Mouse (Mus musculus): ENCODE results near the gene Tns3. TPM values are rescaled to one million over a fixed set of nuclear protein-coding genes. Genes with fewer than 3 reads are reported as not detected.

The Tns3 gene
- polyA plus RNA-seq, 1 experiment from 2014 or later: 5.5 TPM

GRCm38 (mm10) chr11:8569232-8570028 lies 94.9 kb downstream of the Tns3 start:
- Histone ChIP-seq H3K27me3 (ENCODE audit: control insufficient read depth, insufficient read depth, low read length) (no peaks in the 10 kb centered on the region), H3K4me3 (ENCODE audit: low read depth, low read length) (no peak overlapping the region), H3K4me1 (ENCODE audit: control insufficient read depth, insufficient read depth, low read length) (peaks cover 7% of the 10 kb centered on the region; the same call in 1 of the 2 replicates), H3K4me2 (ENCODE audit: low read depth, low read length) (no peak overlapping the region), H3K9ac (replicated peaks; ENCODE audit: low read depth, low read length) (no peak overlapping the region), H3K27ac (ENCODE audit: low read depth, low read length) (no peak overlapping the region), H3K9me3 (ENCODE audit: control insufficient read depth, low read length) (no peaks in the 10 kb centered on the region), H3K36me3 (ENCODE audit: control insufficient read depth, insufficient read depth, low read length) (no peaks in the 10 kb centered on the region)
- WGBS: 14% methylated on average over 7 of the region's 7 CpGs
- ATAC-seq (ENCODE audit: low read depth): peak; percentile 42; the same call in 1 of the 2 replicates

- no peaks in the 10 kb centered on the region for H3K36me3 ChIP-seq (ENCODE audit: control insufficient read depth, insufficient read depth, low read length)
- H3K9me3 ChIP-seq (ENCODE audit: control insufficient read depth, low read length): no peaks in the 10 kb centered on the region
- H3K27ac ChIP-seq (ENCODE audit: low read depth, low read length): no peak overlapping the region
- peaks cover 7% of the 10 kb centered on the region; the same call in 1 of the 2 replicates for H3K4me1 ChIP-seq (ENCODE audit: control insufficient read depth, insufficient read depth, low read length)
- no peak overlapping the region for H3K9ac ChIP-seq (replicated peaks; ENCODE audit: low read depth, low read length)
- no peak overlapping the region for H3K4me2 ChIP-seq (ENCODE audit: low read depth, low read length)
- H3K4me3 ChIP-seq (ENCODE audit: low read depth, low read length): no peak overlapping the region
- 15% methylated on average over 7 of the region's 7 CpGs for WGBS
- ATAC-seq (ENCODE audit: low read depth): peak; percentile 47; the same call in 1 of the 2 replicates
- H3K27me3 ChIP-seq (ENCODE audit: control insufficient read depth, insufficient read depth, low read length): no peaks in the 10 kb centered on the region
These were observed 95.5 kb downstream of the Tns3 start for GRCm38 (mm10) chr11:8568829-8569228.

- H3K4me2 ChIP-seq (ENCODE audit: low read depth, low read length): no peak overlapping the region
- H3K9ac ChIP-seq (replicated peaks; ENCODE audit: low read depth, low read length): no peak overlapping the region
- WGBS: 88% methylated on average over 3 of the region's 3 CpGs
- H3K27ac ChIP-seq (ENCODE audit: low read depth, low read length): no peak overlapping the region
- H3K9me3 ChIP-seq (ENCODE audit: control insufficient read depth, low read length): no peaks in the 10 kb centered on the region
- no peak overlapping the region for H3K4me3 ChIP-seq (ENCODE audit: low read depth, low read length)
- ATAC-seq (ENCODE audit: low read depth): no peak
- H3K4me1 ChIP-seq (ENCODE audit: control insufficient read depth, insufficient read depth, low read length): peaks cover 7% of the 10 kb centered on the region; the same call in 1 of the 2 replicates
- no peaks in the 10 kb centered on the region for H3K36me3 ChIP-seq (ENCODE audit: control insufficient read depth, insufficient read depth, low read length)
- H3K27me3 ChIP-seq (ENCODE audit: control insufficient read depth, insufficient read depth, low read length): no peaks in the 10 kb centered on the region
These were observed 98.0 kb downstream of the Tns3 start for GRCm38 (mm10) chr11:8566250-8566853.

GRCm38 (mm10) chr11:8558761-8559282 lies 105.5 kb downstream of the Tns3 start:
- Histone ChIP-seq H3K9me3 (ENCODE audit: control insufficient read depth, low read length) (no peaks in the 10 kb centered on the region), H3K27ac (ENCODE audit: low read depth, low read length) (no peak overlapping the region), H3K27me3 (ENCODE audit: control insufficient read depth, insufficient read depth, low read length) (no peaks in the 10 kb centered on the region), H3K4me2 (ENCODE audit: low read depth, low read length) (no peak overlapping the region), H3K4me3 (ENCODE audit: low read depth, low read length) (no peak overlapping the region), H3K4me1 (ENCODE audit: control insufficient read depth, insufficient read depth, low read length) (no peaks in the 10 kb centered on the region), H3K36me3 (ENCODE audit: control insufficient read depth, insufficient read depth, low read length) (no peaks in the 10 kb centered on the region), H3K9ac (replicated peaks; ENCODE audit: low read depth, low read length) (no peak overlapping the region)
- no peak for ATAC-seq (ENCODE audit: low read depth)
- WGBS: 80% methylated on average over 12 of the region's 12 CpGs

GRCm38 (mm10) chr11:8558258-8558657 lies 106.1 kb downstream of the Tns3 start:
- H3K4me1 ChIP-seq (ENCODE audit: control insufficient read depth, insufficient read depth, low read length): no peaks in the 10 kb centered on the region
- H3K27ac ChIP-seq (ENCODE audit: low read depth, low read length): no peak overlapping the region
- ATAC-seq (ENCODE audit: low read depth): no peak
- H3K36me3 ChIP-seq (ENCODE audit: control insufficient read depth, insufficient read depth, low read length): no peaks in the 10 kb centered on the region
- H3K4me2 ChIP-seq (ENCODE audit: low read depth, low read length): no peak overlapping the region
- H3K4me3 ChIP-seq (ENCODE audit: low read depth, low read length): no peak overlapping the region
- WGBS: 85% methylated on average over 9 of the region's 9 CpGs
- H3K9me3 ChIP-seq (ENCODE audit: control insufficient read depth, low read length): no peaks in the 10 kb centered on the region
- no peaks in the 10 kb centered on the region for H3K27me3 ChIP-seq (ENCODE audit: control insufficient read depth, insufficient read depth, low read length)
- no peak overlapping the region for H3K9ac ChIP-seq (replicated peaks; ENCODE audit: low read depth, low read length)

- no peaks in the 10 kb centered on the region for H3K36me3 ChIP-seq (ENCODE audit: control insufficient read depth, insufficient read depth, low read length)
- no peak overlapping the region for H3K27ac ChIP-seq (ENCODE audit: low read depth, low read length)
- H3K4me2 ChIP-seq (ENCODE audit: low read depth, low read length): no peak overlapping the region
- no peak overlapping the region for H3K9ac ChIP-seq (replicated peaks; ENCODE audit: low read depth, low read length)
- ATAC-seq (ENCODE audit: low read depth): peak; percentile 62; the same call in 1 of the 2 replicates
- 30% methylated on average over 9 of the region's 9 CpGs for WGBS
- H3K4me1 ChIP-seq (ENCODE audit: control insufficient read depth, insufficient read depth, low read length): no peaks in the 10 kb centered on the region
- H3K4me3 ChIP-seq (ENCODE audit: low read depth, low read length): no peak overlapping the region
- no peaks in the 10 kb centered on the region for H3K27me3 ChIP-seq (ENCODE audit: control insufficient read depth, insufficient read depth, low read length)
- H3K9me3 ChIP-seq (ENCODE audit: control insufficient read depth, low read length): no peaks in the 10 kb centered on the region
These were observed 107.3 kb downstream of the Tns3 start for GRCm38 (mm10) chr11:8557006-8557405.

- 90% methylated on average over 5 of the region's 5 CpGs for WGBS
- Histone ChIP-seq H3K36me3 (ENCODE audit: control insufficient read depth, insufficient read depth, low read length) (no peaks in the 10 kb centered on the region), H3K9me3 (ENCODE audit: control insufficient read depth, low read length) (no peaks in the 10 kb centered on the region), H3K27me3 (ENCODE audit: control insufficient read depth, insufficient read depth, low read length) (no peaks in the 10 kb centered on the region), H3K9ac (replicated peaks; ENCODE audit: low read depth, low read length) (no peak overlapping the region), H3K27ac (ENCODE audit: low read depth, low read length) (no peak overlapping the region), H3K4me3 (ENCODE audit: low read depth, low read length) (no peak overlapping the region), H3K4me1 (ENCODE audit: control insufficient read depth, insufficient read depth, low read length) (no peaks in the 10 kb centered on the region), H3K4me2 (ENCODE audit: low read depth, low read length) (no peak overlapping the region)
- no peak for ATAC-seq (ENCODE audit: low read depth)
These were observed 112.6 kb downstream of the Tns3 start for GRCm38 (mm10) chr11:8551710-8552109.

GRCm38 (mm10) chr11:8547661-8548060 lies 116.7 kb downstream of the Tns3 start:
- H3K4me3 ChIP-seq (ENCODE audit: low read depth, low read length): no peak overlapping the region
- H3K27ac ChIP-seq (ENCODE audit: low read depth, low read length): no peak overlapping the region
- WGBS: 79% methylated on average over 5 of the region's 5 CpGs
- H3K4me1 ChIP-seq (ENCODE audit: control insufficient read depth, insufficient read depth, low read length): no peaks in the 10 kb centered on the region
- no peak overlapping the region for H3K9ac ChIP-seq (replicated peaks; ENCODE audit: low read depth, low read length)
- no peak overlapping the region for H3K4me2 ChIP-seq (ENCODE audit: low read depth, low read length)
- ATAC-seq (ENCODE audit: low read depth): no peak
- H3K36me3 ChIP-seq (ENCODE audit: control insufficient read depth, insufficient read depth, low read length): no peaks in the 10 kb centered on the region
- H3K9me3 ChIP-seq (ENCODE audit: control insufficient read depth, low read length): no peaks in the 10 kb centered on the region
- H3K27me3 ChIP-seq (ENCODE audit: control insufficient read depth, insufficient read depth, low read length): no peaks in the 10 kb centered on the region

- ATAC-seq (ENCODE audit: low read depth): no peak
- no peaks in the 10 kb centered on the region for H3K27me3 ChIP-seq (ENCODE audit: control insufficient read depth, insufficient read depth, low read length)
- no peaks in the 10 kb centered on the region for H3K36me3 ChIP-seq (ENCODE audit: control insufficient read depth, insufficient read depth, low read length)
- no peak overlapping the region for H3K4me3 ChIP-seq (ENCODE audit: low read depth, low read length)
- no peak overlapping the region for H3K9ac ChIP-seq (replicated peaks; ENCODE audit: low read depth, low read length)
- 92% methylated on average over 1 of the region's 1 CpGs for WGBS
- H3K4me2 ChIP-seq (ENCODE audit: low read depth, low read length): no peak overlapping the region
- no peaks in the 10 kb centered on the region for H3K9me3 ChIP-seq (ENCODE audit: control insufficient read depth, low read length)
- H3K27ac ChIP-seq (ENCODE audit: low read depth, low read length): no peak overlapping the region
- H3K4me1 ChIP-seq (ENCODE audit: control insufficient read depth, insufficient read depth, low read length): no peaks in the 10 kb centered on the region
These were observed 118.5 kb downstream of the Tns3 start for GRCm38 (mm10) chr11:8545798-8546197.

Data from neural tube, embryonic 14.5 days (tissue).